Mouse (Mus musculus): ENCODE data around the gene Psip1. TPM values are rescaled to one million over a fixed set of nuclear protein-coding genes. Genes with fewer than 3 reads are reported as not detected.

Psip1 gene
- polyA plus RNA-seq, 1 experiment from 2014 or later, result 371 TPM

DNA sequence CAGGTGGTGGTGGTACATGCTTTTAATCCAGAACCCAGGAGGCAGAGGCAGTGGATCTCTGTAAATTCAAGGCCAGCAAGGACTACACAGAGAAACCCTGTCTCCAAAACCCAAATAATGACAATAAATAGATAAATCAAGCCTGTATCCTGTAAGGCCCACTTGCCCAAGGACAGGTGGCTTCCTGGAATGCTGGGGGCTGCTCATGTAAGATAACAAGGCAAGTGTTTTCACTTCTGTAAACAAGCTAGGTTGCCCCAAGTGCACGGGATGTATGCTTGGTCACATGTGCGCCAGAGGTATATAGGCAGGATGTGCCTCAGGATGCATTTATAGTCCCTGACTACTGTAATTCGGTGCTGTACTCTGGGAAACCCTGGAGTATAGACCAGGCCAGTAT lies 74.2 kb downstream of the Psip1 start:
- Histone ChIP-seq H3K27me3 (no peaks in the 10 kb centered on the region), H3K4me2 (no peak overlapping the region), H3K9ac (no peak overlapping the region), H3K27ac (no peak overlapping the region), H3K9me3 (replicated peaks) (peaks cover 16% of the 10 kb centered on the region), H3K36me3 (ENCODE audit: poor library complexity, severe bottlenecking) (no peaks in the 10 kb centered on the region), H3K4me3 (no peak overlapping the region), H3K4me1 (peaks cover 5% of the 10 kb centered on the region; the same call in 1 of the 2 replicates)
- no peak for ATAC-seq
- 88% methylated on average over 3 of the region's 3 CpGs for WGBS

DNA sequence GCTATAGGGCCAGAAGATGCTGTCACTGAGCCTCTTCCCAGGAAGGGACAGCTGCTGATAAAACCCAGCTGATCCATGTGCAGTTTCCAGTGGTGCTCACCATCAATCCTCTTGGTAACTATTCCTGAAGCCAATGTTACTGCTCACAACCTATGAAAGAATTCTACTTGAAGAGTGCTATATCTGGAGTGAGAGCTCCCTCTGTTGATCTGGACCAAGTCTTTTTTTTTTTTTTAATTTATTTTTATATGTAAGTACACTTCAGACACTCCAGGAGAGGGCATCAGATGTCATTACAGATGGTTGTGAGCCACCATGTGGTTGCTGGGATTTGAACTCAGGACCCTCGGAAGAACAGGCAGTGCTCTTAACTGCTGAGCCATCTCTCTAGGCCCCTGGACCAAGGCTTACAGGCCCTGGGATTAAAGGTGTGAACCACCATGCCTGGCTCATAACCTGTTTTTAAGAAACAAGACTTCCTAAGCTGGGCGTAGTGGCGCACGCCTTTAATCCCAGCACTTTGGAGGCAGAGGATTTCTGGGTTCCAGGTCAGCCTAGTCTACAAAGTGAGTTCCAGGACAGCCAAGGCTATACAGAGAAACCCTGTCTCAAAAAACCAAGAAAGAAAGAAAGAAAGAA lies 76.3 kb downstream of the Psip1 start:
- Histone ChIP-seq H3K9me3 (replicated peaks) (peaks cover 13% of the 10 kb centered on the region), H3K4me3 (no peak overlapping the region), H3K4me2 (no peak overlapping the region), H3K36me3 (ENCODE audit: poor library complexity, severe bottlenecking) (no peaks in the 10 kb centered on the region), H3K27me3 (no peaks in the 10 kb centered on the region), H3K9ac (no peak overlapping the region), H3K27ac (no peak overlapping the region), H3K4me1 (no peaks in the 10 kb centered on the region)
- WGBS, result 96% methylated on average over 4 of the region's 4 CpGs
- no peak for ATAC-seq

DNA sequence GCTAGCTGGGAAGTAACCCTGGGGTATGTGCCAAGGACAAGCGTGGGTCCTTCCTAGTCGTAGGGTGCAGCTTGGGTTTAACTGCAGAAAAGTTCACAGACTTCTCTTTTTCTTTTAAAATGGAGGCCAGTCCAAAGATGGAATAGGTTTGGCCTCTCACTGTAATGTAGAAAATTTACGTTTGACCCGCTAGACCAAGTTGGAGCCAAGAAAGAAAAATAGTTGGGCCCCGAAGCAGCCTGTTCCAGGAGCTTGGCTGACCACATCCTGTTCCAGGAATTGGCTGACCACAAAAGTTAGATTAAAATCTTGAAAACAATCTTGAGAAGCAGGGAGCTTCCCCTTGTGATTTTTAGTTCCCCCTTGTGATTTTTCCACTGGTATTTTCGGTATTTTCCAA lies 78.6 kb downstream of the Psip1 start:
- ATAC-seq, result no peak
- Histone ChIP-seq H3K27ac (no peak overlapping the region), H3K4me3 (no peak overlapping the region), H3K4me2 (no peak overlapping the region), H3K27me3 (no peaks in the 10 kb centered on the region), H3K9me3 (replicated peaks) (peaks cover 24% of the 10 kb centered on the region), H3K9ac (no peak overlapping the region), H3K4me1 (no peaks in the 10 kb centered on the region), H3K36me3 (ENCODE audit: poor library complexity, severe bottlenecking) (no peaks in the 10 kb centered on the region)
- WGBS, result 94% methylated on average over 6 of the region's 6 CpGs

Other genes with a start within 250 kb of the Psip1 start
- 9.9 and 12.8 TPM in 2 replicates for gene Ttc39b, start 162.2 kb downstream of the Psip1 start, polyA plus RNA-seq (2015; fragmentation: Nextera tagmentation; extraction: Ambion mirVana)
- gene Snapc3, start 68.7 kb downstream of the Psip1 start, polyA plus RNA-seq (2015; fragmentation: Nextera tagmentation; extraction: Ambion mirVana), result 90.3 and 93.4 TPM in 2 replicates
- gene Ccdc171, start 39.1 kb upstream of the Psip1 start, polyA plus RNA-seq (2015; fragmentation: Nextera tagmentation; extraction: Ambion mirVana), result 5.5 and 5.7 TPM in 2 replicates

Data from forebrain, embryonic 13.5 days (tissue).